Mouse (Mus musculus) ES-E14 (cell line): ENCODE measurements around the gene Uxs1. TPM values are rescaled to one million over a fixed set of nuclear protein-coding genes. Genes with fewer than 3 reads are reported as not detected.

ENCODE experiments used
- DNase-seq: peaks from one replicate; pipeline ENCODE4 v3.0.0-alpha.2; 2013; ENCODE audit warnings: low read depth, low spot score
- H3K27ac ChIP-seq: 2 replicates; pipeline ENCODE4 v1.5.1; 2012; ENCODE audit warnings: low read depth, mild to moderate bottlenecking, low read length, moderate library complexity, mixed read lengths; ENCODE audit not compliant: poor library complexity, insufficient read depth, severe bottlenecking
- H3K36me3 ChIP-seq: 2 replicates; pipeline ENCODE4 v1.6.1; 2012; ENCODE audit warnings: mild to moderate bottlenecking, low read length, moderate library complexity, mixed read lengths; ENCODE audit not compliant: control insufficient read depth, poor library complexity, insufficient read depth, severe bottlenecking
- H3K4me1 ChIP-seq, 2 experiments: fragments of 150-350 bp in 1 of 2; sonication (generic) in 1 of 2; 2 replicates each; pipeline ENCODE4 v1.6.1; 2012; ENCODE audit warnings: low read length in 2 of 2, mild to moderate bottlenecking in 1 of 2, mixed read lengths in 1 of 2; ENCODE audit not compliant: control insufficient read depth in 2 of 2, insufficient read depth in 2 of 2, poor library complexity in 1 of 2
- H3K4me3 ChIP-seq, 2 experiments: fragments of 150-350 bp in 1 of 2; sonication (generic) in 1 of 2; 2 replicates each; pipeline ENCODE4 v1.5.1; 2012; ENCODE audit warnings: low read length in 2 of 2, low read depth in 1 of 2, mild to moderate bottlenecking in 1 of 2, mixed read lengths in 1 of 2; ENCODE audit not compliant: insufficient read depth in 1 of 2, poor library complexity in 1 of 2, severe bottlenecking in 1 of 2
- H3K9ac ChIP-seq: 2 replicates; pipeline ENCODE4 v1.6.1; 2012; ENCODE audit warnings: low read depth, mild to moderate bottlenecking, low read length, mixed read lengths; ENCODE audit not compliant: poor library complexity, insufficient read depth, severe bottlenecking
- H3K9me3 ChIP-seq: fragments of 150-350 bp; sonication (generic); 2 replicates; pipeline ENCODE4 v1.6.1; 2012; ENCODE audit warnings: low read depth, mild to moderate bottlenecking, low read length; ENCODE audit not compliant: control insufficient read depth, insufficient read depth
- CHD2 ChIP-seq: IDR thresholded peaks from 2 replicates; pipeline ENCODE4 v1.6.1; 2014; ENCODE audit warnings: mild to moderate bottlenecking, low read depth, low read length, inconsistent platforms
- HCFC1 ChIP-seq: IDR thresholded peaks from 2 replicates; pipeline ENCODE4 v1.6.1; 2012; ENCODE audit warnings: low read length, inconsistent platforms, borderline replicate concordance; ENCODE audit not compliant: insufficient read depth
- MAFK ChIP-seq: IDR thresholded peaks from 2 replicates; pipeline ENCODE4 v1.6.1; 2014; ENCODE audit warnings: mild to moderate bottlenecking, low read depth, low read length, inconsistent platforms; ENCODE audit not compliant: insufficient read depth
- ZC3H11A ChIP-seq: IDR thresholded peaks from 2 replicates; pipeline ENCODE4 v1.6.1; 2012; ENCODE audit warnings: low read depth, mild to moderate bottlenecking, inconsistent platforms, low read length, borderline replicate concordance
- ZNF384 ChIP-seq: IDR thresholded peaks from 2 replicates; pipeline ENCODE4 v1.6.1; 2012; ENCODE audit warnings: low read depth, low read length, inconsistent platforms
- in situ Hi-C, 2 experiments: fragments of 600-800 bp; cut with MboI; formaldehyde crosslinking; loops; one replicate each; pipeline ENCODE4 v1.15.1; 2025; ENCODE audit warnings: low sequenced_read_pairs in 2 of 2, inconsistent platforms in 1 of 2; ENCODE audit not compliant: unreplicated experiment in 2 of 2
- total RNA-seq: library from RNA; depleted of rRNA; stranded (reverse); fragments of 300-350 nt; gene quantifications from 2 replicates; pipeline ENCODE4 v1.2.3, GENCODE M21; 2012

The Uxs1 gene
- total RNA-seq, 1 experiment, result 36.2 TPM

- no peaks in the 10 kb centered on the region for H3K36me3 ChIP-seq
- DNase-seq, result no peak
- TF ChIP-seq HCFC1, result no peak
- no peak for TF ChIP-seq MAFK
- no peak for TF ChIP-seq ZC3H11A
- TF ChIP-seq CHD2, result no peak
- TF ChIP-seq ZNF384, result no peak
- H3K4me1 ChIP-seq, result peaks cover 8 to 14% of the 10 kb centered on the region in 2 experiments
- no peak overlapping the region for H3K9ac ChIP-seq
- in situ Hi-C loops, result no loop called here
- H3K4me3 ChIP-seq, result no peak overlapping the region
- no peaks in the 10 kb centered on the region for H3K9me3 ChIP-seq
- no peak overlapping the region for H3K27ac ChIP-seq
Measured at GRCm38 (mm10) chr1:43818356-43818755, 9.2 kb downstream of the Uxs1 start.

- in situ Hi-C loops, result no loop called here
- DNase-seq, result no peak
- TF ChIP-seq HCFC1 (no peak), CHD2 (no peak), MAFK (no peak), ZNF384 (no peak), ZC3H11A (no peak)
- H3K9me3 ChIP-seq, result no peaks in the 10 kb centered on the region
- no peak overlapping the region for H3K4me3 ChIP-seq
- H3K36me3 ChIP-seq, result no peaks in the 10 kb centered on the region
- H3K4me1 ChIP-seq, result peaks cover 0 to 2% of the 10 kb centered on the region in 2 experiments; a peak in 1 of 4 replicates
- H3K27ac ChIP-seq, result no peak overlapping the region
- H3K9ac ChIP-seq, result no peak overlapping the region
Measured at GRCm38 (mm10) chr1:43811764-43812163, 15.8 kb downstream of the Uxs1 start.

- TF ChIP-seq HCFC1 (no peak), CHD2 (no peak), ZC3H11A (no peak), ZNF384 (no peak), MAFK (no peak)
- in situ Hi-C loops, result no loop called here
- DNase-seq, result no peak
Measured at GRCm38 (mm10) chr1:43811055-43811454, 16.5 kb downstream of the Uxs1 start.

GRCm38 (mm10) chr1:43809351-43809750 lies 18.2 kb downstream of the Uxs1 start:
- in situ Hi-C loops, result no loop called here
- no peak overlapping the region for H3K4me3 ChIP-seq
- DNase-seq, result no peak
- TF ChIP-seq CHD2 (no peak), MAFK (no peak), ZC3H11A (no peak)
- no peaks in the 10 kb centered on the region for H3K9me3 ChIP-seq
- H3K9ac ChIP-seq, result no peak overlapping the region
- no peak overlapping the region for H3K27ac ChIP-seq
- no peaks in the 10 kb centered on the region for H3K36me3 ChIP-seq
- H3K4me1 ChIP-seq, result peaks cover 0 to 2% of the 10 kb centered on the region in 2 experiments; a peak in 1 of 4 replicates

More at GRCm38 (mm10) chr1:43811055-43811454, 16.5 kb downstream of the Uxs1 start:
- H3K4me1 ChIP-seq, result peaks cover 0 to 2% of the 10 kb centered on the region in 2 experiments; a peak in 1 of 4 replicates
- no peak overlapping the region for H3K27ac ChIP-seq
- no peaks in the 10 kb centered on the region for H3K36me3 ChIP-seq
- H3K4me3 ChIP-seq, result no peak overlapping the region
- no peak overlapping the region for H3K9ac ChIP-seq
- H3K9me3 ChIP-seq, result no peaks in the 10 kb centered on the region

GRCm38 (mm10) chr1:43803906-43804474 lies 23.6 kb downstream of the Uxs1 start:
- no peaks in the 10 kb centered on the region for H3K4me1 ChIP-seq
- H3K9ac ChIP-seq, result no peak overlapping the region
- no peaks in the 10 kb centered on the region for H3K9me3 ChIP-seq
- no peak for DNase-seq
- H3K36me3 ChIP-seq, result no peaks in the 10 kb centered on the region; the same call in 1 of the 2 replicates
- no peak overlapping the region for H3K27ac ChIP-seq
- in situ Hi-C loops, result no loop called here
- TF ChIP-seq CHD2 (no peak), MAFK (no peak), ZNF384 (no peak), HCFC1 (no peak), ZC3H11A (no peak)
- H3K4me3 ChIP-seq, result no peak overlapping the region
